Mouse (Mus musculus) forebrain, embryonic 15.5 days (tissue): ENCODE measurements around the gene Adig. TPM values are rescaled to one million over a fixed set of nuclear protein-coding genes. Genes with fewer than 3 reads are reported as not detected.

Experiments
- ATAC-seq: fragments of 200-750 bp; cut with Nextera tagmentation; replicated peaks from 2 replicates; pipeline ENCODE4 v1.8.0; 2017; ENCODE audit warnings: mild to moderate bottlenecking, moderate TSS enrichment, moderate library complexity
- H3K27ac ChIP-seq: fragments of 300-500 bp; sonication (generic); replicated peaks from 2 replicates; pipeline ENCODE4 v1.5.1; 2015; ENCODE audit warnings: mild to moderate bottlenecking, inconsistent platforms
- H3K27me3 ChIP-seq: fragments of 300-500 bp; sonication (generic); 2 replicates; pipeline ENCODE4 v1.6.1; 2015; ENCODE audit warnings: inconsistent platforms
- H3K36me3 ChIP-seq: fragments of 300-500 bp; sonication (generic); 2 replicates; pipeline ENCODE4 v1.6.1; 2015; ENCODE audit warnings: mild to moderate bottlenecking, inconsistent platforms
- H3K4me1 ChIP-seq: fragments of 300-500 bp; sonication (generic); 2 replicates; pipeline ENCODE4 v1.6.1; 2015; ENCODE audit warnings: inconsistent platforms
- H3K4me2 ChIP-seq: fragments of 300-500 bp; sonication (generic); replicated peaks from 2 replicates; pipeline ENCODE4 v1.6.1; 2015; ENCODE audit warnings: mild to moderate bottlenecking, inconsistent platforms
- H3K4me3 ChIP-seq: fragments of 300-500 bp; sonication (generic); 2 replicates; pipeline ENCODE4 v1.5.1; 2015; ENCODE audit warnings: mild to moderate bottlenecking, inconsistent platforms
- H3K9ac ChIP-seq: fragments of 300-500 bp; sonication (generic); replicated peaks from 2 replicates; pipeline ENCODE4 v1.6.1; 2015; ENCODE audit warnings: mild to moderate bottlenecking, inconsistent platforms
- H3K9me3 ChIP-seq: fragments of 300-500 bp; sonication (generic); 2 replicates; pipeline ENCODE4 v1.6.1; 2016; ENCODE audit warnings: inconsistent platforms
- WGBS: fragments of 180-500 bp; shearing (Covaris S2); methylation state at CpG from one replicate; pipeline ENCODE4 v1.1.7; 2015; ENCODE audit warnings: mixed read lengths; 5-methylcytosine and 5-hydroxymethylcytosine counted together
- polyA plus RNA-seq: library from polyadenylated mRNA; unstranded; fragments of >200 nt; fragmentation: Nextera tagmentation; extraction: Ambion mirVana; gene quantifications from 2 replicates; pipeline ENCODE4 v1.2.1, GENCODE M21; 2015

Adig gene
- polyA plus RNA-seq, 1 experiment from 2014 or later, result not detected

DNA sequence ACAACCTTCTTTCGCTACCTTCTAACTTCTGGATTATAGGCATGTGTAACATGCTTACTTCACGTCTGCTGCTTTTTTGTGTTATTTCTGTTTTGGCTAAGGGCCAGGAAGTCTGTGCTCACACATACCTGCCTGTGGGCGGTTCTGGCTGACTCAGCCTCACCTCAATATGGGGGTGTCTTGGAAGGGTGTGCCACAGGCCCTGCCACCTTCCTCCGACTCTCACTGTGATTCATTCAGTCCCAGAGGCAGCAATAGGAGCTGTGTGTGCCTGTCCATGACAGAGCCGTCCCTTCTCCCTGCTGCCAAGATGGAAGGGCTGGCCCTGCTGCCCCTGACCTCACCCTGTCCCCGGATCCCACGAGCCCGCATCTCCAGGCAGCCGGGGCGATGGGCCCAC lies 10.1 kb downstream of the Adig start, which contains the start of gene Arhgap40:
TSS of gene Arhgap40 (plus strand) at position 269 of the 400 bp plus-strand sequence.
- H3K27me3 ChIP-seq, result no peaks in the 10 kb centered on the region
- 87% methylated on average over 10 of the region's 10 CpGs for WGBS
- H3K27ac ChIP-seq, result no peak within 1 kb of the TSS
- no peaks in the 10 kb centered on the region for H3K4me1 ChIP-seq
- ATAC-seq, result no peak
- no peaks in the 10 kb centered on the region for H3K9me3 ChIP-seq
- no peak within 1 kb of the TSS for H3K4me3 ChIP-seq
- H3K36me3 ChIP-seq, result no peaks in the 10 kb centered on the region
- no peak within 1 kb of the TSS for H3K9ac ChIP-seq
- no peak within 1 kb of the TSS for H3K4me2 ChIP-seq

DNA sequence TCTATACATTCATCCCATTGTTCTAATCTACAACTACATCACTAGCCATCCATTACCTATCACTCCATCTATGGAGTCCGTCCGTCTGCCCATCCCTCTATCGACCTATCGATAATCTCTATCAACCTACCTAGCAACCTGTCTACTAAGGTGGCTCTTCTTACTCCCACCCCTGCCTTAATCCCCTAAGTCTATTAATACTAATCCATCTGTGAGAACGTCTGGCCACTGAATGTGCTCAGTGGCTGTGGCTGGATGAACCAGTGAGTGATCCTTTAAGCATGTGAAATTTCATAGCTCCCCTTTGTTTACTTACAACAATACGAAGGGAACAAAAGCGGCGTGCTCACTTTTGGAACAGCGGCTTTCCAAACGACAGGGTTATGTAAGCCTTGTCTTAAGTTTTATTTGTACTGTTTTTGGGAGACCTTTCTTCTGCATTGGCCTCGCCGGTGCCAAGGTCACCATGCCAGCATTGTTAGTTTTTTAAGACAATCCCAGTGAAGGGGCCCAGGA lies 11.5 kb downstream of the Adig start:
- no peak overlapping the region for H3K9ac ChIP-seq
- H3K4me3 ChIP-seq, result no peak overlapping the region
- no peak for ATAC-seq
- no peaks in the 10 kb centered on the region for H3K9me3 ChIP-seq
- H3K27me3 ChIP-seq, result no peaks in the 10 kb centered on the region
- no peak overlapping the region for H3K27ac ChIP-seq
- 70% methylated on average over 12 of the region's 12 CpGs for WGBS
- H3K4me2 ChIP-seq, result no peak overlapping the region
- H3K36me3 ChIP-seq, result no peaks in the 10 kb centered on the region
- H3K4me1 ChIP-seq, result no peaks in the 10 kb centered on the region

DNA sequence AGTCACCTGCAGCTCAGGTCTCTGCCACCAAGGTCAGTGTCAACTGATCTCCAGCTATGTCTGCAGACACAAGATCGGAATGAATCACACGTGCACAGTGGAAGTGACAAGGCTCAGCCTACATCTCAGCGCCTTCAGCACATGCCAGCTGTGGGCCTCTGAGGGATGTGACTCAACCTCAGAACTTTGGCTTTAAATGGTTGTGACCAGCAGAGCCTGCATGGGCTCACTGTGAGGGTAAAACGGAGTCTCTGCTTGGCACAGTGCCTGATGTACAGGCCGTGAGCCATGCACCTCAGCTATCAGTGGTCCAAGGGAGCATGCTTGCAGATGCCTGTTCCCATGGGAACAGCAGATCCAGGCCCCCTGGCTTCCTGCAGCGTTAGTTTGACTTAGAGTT lies 16.2 kb downstream of the Adig start:
- WGBS, result 59% methylated on average over 6 of the region's 6 CpGs
- H3K27ac ChIP-seq, result no peak overlapping the region
- H3K4me1 ChIP-seq, result peaks cover 3% of the 10 kb centered on the region
- no peaks in the 10 kb centered on the region for H3K9me3 ChIP-seq
- no peak for ATAC-seq
- no peak overlapping the region for H3K9ac ChIP-seq
- H3K4me2 ChIP-seq, result no peak overlapping the region
- no peaks in the 10 kb centered on the region for H3K36me3 ChIP-seq
- H3K27me3 ChIP-seq, result no peaks in the 10 kb centered on the region
- no peak overlapping the region for H3K4me3 ChIP-seq

DNA sequence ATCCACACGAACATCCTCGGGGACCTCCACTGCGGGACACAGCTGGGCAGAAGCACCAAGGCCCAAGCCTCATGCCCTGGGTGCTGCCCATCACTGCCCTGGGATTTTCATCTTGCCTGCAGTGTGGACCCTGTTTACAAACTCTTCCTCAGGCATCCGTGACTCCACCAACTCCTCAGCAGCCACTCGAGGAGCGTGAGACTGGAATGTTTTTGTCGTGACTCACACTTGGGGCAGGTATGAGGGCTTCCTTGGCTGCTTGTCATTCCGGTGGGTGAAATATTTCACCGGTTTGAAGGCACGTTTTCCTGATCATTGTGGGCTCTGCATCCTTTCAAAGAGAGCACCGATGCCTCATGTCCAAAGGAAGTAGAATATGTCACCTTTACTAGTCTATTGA lies 16.7 kb downstream of the Adig start:
- Histone ChIP-seq H3K27ac (no peak overlapping the region), H3K4me2 (no peak overlapping the region), H3K9ac (no peak overlapping the region), H3K4me1 (peaks cover 7% of the 10 kb centered on the region), H3K27me3 (no peaks in the 10 kb centered on the region), H3K9me3 (no peaks in the 10 kb centered on the region), H3K36me3 (no peaks in the 10 kb centered on the region), H3K4me3 (no peak overlapping the region)
- 81% methylated on average over 11 of the region's 11 CpGs for WGBS
- no peak for ATAC-seq

DNA sequence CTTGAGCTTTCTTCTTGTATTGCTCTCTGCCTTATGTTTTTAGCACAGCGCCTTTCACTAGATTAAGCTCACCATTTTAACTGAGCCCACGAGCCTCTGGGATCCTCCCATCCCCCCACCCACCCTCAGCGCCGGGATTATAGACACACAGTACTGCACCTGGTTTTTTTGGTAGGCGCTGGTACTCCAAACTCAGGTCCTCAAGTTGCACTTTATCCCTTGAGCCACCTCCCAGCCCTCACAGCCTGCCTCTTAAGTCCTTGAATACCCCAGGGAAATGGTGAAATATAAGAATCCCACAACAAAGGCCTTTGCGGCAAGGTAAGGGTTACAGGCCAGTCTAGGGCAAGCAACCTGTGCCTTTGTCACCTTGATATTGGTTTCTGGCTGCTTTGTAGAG lies 17.4 kb downstream of the Adig start:
- Histone ChIP-seq H3K4me1 (peaks cover 14% of the 10 kb centered on the region), H3K27ac (no peak overlapping the region), H3K9ac (no peak overlapping the region), H3K27me3 (no peaks in the 10 kb centered on the region), H3K4me2 (no peak overlapping the region), H3K36me3 (no peaks in the 10 kb centered on the region), H3K9me3 (no peaks in the 10 kb centered on the region), H3K4me3 (no peak overlapping the region)
- no peak for ATAC-seq
- 75% methylated on average over 6 of the region's 6 CpGs for WGBS

DNA sequence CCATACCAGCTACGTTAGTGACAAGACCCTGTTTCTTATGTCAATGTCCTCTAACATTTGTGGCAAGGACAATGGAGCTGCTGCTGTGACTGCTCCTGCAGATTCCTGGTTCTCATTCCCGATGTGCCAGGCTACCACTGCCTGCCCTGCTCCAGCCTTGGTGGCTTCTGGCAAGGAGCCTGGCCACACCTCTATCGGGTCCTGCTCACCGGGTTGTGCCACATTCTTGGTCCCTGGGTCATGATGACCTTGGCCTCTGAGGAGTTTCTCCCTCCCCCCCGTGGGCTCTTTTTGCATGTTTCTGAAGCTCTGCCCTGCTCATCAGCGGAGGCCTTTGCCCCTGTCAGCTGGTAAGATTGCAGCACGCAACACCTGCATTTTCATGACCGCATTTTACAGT lies 20.6 kb downstream of the Adig start:
- no peak overlapping the region for H3K9ac ChIP-seq
- no peak overlapping the region for H3K4me3 ChIP-seq
- H3K9me3 ChIP-seq, result no peaks in the 10 kb centered on the region
- H3K27ac ChIP-seq, result no peak overlapping the region
- H3K4me1 ChIP-seq, result peaks cover 18% of the 10 kb centered on the region
- 76% methylated on average over 8 of the region's 8 CpGs for WGBS
- H3K36me3 ChIP-seq, result no peaks in the 10 kb centered on the region
- H3K4me2 ChIP-seq, result no peak overlapping the region
- H3K27me3 ChIP-seq, result no peaks in the 10 kb centered on the region
- ATAC-seq, result no peak

DNA sequence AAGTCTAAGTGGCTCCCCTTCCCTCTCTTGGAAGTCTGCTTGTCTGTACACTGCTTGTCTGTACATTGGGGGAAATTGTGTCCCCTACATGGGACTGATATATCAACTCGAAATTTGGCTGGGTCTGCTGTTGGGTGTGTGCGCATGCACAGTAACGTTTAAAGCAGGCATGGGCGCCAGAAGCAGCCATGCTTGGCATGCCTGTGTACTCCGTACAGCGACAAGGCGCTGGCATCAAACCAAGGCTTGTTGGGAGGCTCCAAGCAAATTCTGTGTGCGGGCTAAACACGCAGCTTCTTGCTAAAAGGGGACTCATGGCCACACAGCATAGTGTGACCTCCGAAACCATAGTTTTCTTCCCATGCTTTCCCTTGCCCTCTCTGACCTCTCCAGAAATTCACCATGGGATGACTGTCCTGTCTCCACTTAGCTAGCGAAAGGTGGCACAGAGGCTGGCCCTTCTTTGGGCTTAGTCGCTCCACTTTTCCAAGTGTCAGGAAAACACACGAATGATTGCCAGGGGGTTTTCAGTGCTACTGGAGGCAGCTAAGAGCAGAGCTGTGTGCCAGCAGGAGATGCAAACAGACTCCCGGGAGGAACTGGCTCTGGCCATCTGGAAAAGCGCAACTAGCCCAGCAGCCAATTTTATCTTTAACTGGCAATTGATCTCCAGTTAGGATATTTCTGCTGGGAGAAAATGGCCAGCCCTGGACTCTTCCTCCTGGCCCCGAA lies 21.9 kb downstream of the Adig start:
- H3K27ac ChIP-seq, result peak overlapping the region; percentile 75
- no peak overlapping the region for H3K4me3 ChIP-seq
- H3K4me1 ChIP-seq, result peaks cover 18% of the 10 kb centered on the region
- no peaks in the 10 kb centered on the region for H3K36me3 ChIP-seq
- H3K4me2 ChIP-seq, result peak overlapping the region; percentile 10
- peak; percentile 80; the same call in 1 of the 2 replicates for ATAC-seq
- H3K9ac ChIP-seq, result no peak overlapping the region
- WGBS, result 61% methylated on average over 16 of the region's 16 CpGs
- H3K9me3 ChIP-seq, result no peaks in the 10 kb centered on the region
- H3K27me3 ChIP-seq, result no peaks in the 10 kb centered on the region

DNA sequence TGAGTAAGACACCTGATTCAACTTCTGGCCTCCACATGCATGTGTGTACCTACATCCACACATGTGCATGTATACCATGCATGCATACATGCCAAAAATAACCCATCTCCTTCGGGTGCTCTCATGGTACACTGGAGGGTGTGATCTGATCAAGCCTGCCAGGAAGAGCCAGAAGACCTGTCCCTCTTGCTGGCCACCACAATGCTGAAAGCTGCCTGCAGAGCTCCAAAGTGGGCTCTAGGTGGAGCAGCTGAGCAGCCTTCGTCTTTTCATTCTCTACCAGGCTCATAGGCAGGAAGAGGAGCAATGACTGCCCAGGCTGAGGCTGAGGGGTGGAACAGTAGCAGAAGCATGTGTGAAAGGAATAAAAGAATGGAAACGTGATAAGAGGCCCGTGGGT lies 31.7 kb downstream of the Adig start:
- H3K27ac ChIP-seq, result no peak overlapping the region
- no peaks in the 10 kb centered on the region for H3K9me3 ChIP-seq
- H3K4me1 ChIP-seq, result no peaks in the 10 kb centered on the region
- 3% methylated on average over 4 of the region's 4 CpGs for WGBS
- H3K4me3 ChIP-seq, result no peak overlapping the region
- no peaks in the 10 kb centered on the region for H3K36me3 ChIP-seq
- no peak overlapping the region for H3K9ac ChIP-seq
- no peak overlapping the region for H3K4me2 ChIP-seq
- ATAC-seq, result peak; percentile 53
- no peaks in the 10 kb centered on the region for H3K27me3 ChIP-seq

DNA sequence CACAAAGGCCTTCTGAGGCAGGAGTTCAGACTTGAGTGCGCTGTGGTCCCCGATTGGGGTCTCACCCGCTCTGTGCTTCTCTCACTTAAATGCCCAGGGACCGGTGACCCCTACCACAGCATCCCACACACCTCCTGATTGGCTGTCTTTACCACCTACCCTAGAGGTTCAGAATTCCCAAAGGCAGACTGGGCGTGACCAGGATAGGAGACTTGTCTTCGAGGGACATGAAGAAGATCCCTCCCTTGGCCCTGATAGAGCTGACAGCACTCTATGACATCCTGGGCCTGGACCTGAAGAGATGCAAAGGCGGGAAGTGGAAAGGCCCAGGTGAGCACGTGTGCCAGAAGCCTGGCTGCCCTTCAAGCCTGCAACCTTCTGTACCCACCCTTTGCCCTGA lies 32.1 kb downstream of the Adig start:
- no peak overlapping the region for H3K27ac ChIP-seq
- 80% methylated on average over 8 of the region's 8 CpGs for whole genome bisulfite sequencing
- peak; percentile 41; the same call in 1 of the 2 replicates for ATAC-seq
- H3K9ac ChIP-seq, result no peak overlapping the region
- H3K27me3 ChIP-seq, result no peaks in the 10 kb centered on the region
- H3K9me3 ChIP-seq, result no peaks in the 10 kb centered on the region
- H3K4me3 ChIP-seq, result no peak overlapping the region
- H3K4me2 ChIP-seq, result no peak overlapping the region
- H3K4me1 ChIP-seq, result peaks cover 4% of the 10 kb centered on the region; the same call in 1 of the 2 replicates
- no peaks in the 10 kb centered on the region for H3K36me3 ChIP-seq

DNA sequence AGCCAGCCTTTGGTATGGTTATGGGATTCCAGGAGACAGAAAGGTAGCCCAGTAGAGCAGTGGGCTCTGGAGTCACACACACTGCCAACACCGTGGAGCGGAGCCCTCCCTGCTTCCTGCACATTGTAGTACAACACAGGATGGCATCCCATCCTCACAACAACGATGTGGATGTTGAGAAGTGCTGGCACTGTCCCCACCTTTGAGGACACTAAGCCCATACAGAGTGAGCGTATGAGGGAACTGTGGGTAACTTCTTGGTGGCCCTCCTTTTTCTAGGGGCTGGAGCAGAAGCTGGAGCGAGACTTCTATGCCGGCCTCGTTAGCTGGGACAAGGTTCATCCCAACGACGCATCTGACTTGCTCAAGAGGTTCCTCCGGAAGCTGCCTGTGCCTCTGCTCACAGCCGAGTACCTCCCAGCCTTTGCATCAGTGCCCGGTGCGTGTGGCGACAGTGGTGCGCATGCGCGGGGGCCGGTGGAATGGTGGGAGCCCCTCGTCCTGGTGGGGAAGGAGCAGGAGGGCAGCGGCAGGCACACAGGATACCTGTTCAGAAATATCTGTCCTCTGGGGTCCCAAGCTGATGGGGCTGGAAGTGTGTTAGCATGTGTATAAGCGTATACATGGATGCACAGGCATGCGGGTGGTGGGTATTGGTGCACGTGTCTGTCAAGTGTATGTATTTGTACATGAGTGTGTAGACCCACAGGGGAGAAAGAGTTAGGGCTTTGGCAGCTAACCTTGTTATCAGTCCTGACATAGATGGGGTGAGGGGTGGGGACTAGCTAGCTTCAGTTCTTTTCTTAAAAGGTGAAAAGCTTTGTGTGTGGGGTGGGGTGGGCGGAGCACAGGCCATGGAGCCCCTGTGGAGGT lies 37.3 kb downstream of the Adig start:
- Histone ChIP-seq H3K4me1 (peaks cover 8% of the 10 kb centered on the region; the same call in 1 of the 2 replicates), H3K9me3 (no peaks in the 10 kb centered on the region), H3K27ac (no peak overlapping the region), H3K36me3 (no peaks in the 10 kb centered on the region), H3K27me3 (no peaks in the 10 kb centered on the region), H3K9ac (peak overlapping the region; percentile 24; the same call in 1 of the 2 replicates), H3K4me3 (peak overlapping the region; percentile 21), H3K4me2 (peak overlapping the region; percentile 43)
- 52% methylated on average over 24 of the region's 24 CpGs for WGBS
- ATAC-seq, result 0 out of 2 replicates have a peak, but pooled peaks have one; percentile 23

DNA sequence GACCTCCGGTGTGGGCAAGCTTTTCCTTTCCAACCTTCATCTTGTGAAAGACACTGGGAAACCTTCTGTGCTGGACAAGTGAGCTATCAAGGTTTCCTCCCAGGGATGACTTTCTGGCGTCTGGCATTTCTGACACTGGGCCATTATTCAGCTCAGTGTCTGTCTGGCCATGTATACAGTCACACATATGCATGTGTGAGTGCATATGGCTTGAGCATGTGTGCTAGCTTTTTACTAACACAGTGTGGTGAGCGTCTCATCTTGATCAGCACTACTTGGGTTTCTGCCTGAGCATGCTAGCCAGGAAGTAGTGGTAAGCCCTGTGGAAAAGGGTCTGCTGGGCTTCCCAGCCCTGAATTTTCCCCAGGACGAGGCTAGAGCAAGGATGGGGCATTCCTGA lies 38.9 kb downstream of the Adig start:
- H3K4me2 ChIP-seq, result no peak overlapping the region
- no peak; the same call in 1 of the 2 replicates for ATAC-seq
- H3K9ac ChIP-seq, result no peak overlapping the region
- peaks cover 8% of the 10 kb centered on the region; the same call in 1 of the 2 replicates for H3K4me1 ChIP-seq
- H3K9me3 ChIP-seq, result no peaks in the 10 kb centered on the region
- H3K4me3 ChIP-seq, result no peak overlapping the region
- H3K27me3 ChIP-seq, result no peaks in the 10 kb centered on the region
- H3K36me3 ChIP-seq, result no peaks in the 10 kb centered on the region
- no peak overlapping the region for H3K27ac ChIP-seq
- WGBS, result 39% methylated on average over 4 of the region's 4 CpGs

DNA sequence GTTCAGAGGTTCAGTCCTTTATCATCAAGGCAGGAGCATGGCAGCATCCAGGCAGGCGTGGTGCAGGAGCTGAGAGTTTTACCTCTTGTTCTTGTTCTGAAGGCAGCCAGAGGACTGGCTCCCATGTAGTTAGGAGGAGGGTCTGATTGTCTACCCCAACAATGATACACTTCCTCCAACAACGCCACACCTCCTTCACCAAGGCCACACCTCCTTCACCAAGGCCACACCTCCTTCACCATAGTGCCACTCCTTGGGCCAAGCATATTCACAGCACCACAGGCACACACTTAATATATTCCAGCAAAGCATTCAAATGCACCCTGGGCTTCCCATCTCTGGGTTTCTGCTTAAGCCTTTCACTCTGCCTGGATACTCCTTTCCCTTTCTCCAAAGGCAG lies 42.9 kb downstream of the Adig start:
- Histone ChIP-seq H3K27me3 (no peaks in the 10 kb centered on the region), H3K27ac (no peak overlapping the region), H3K4me1 (peaks cover 5% of the 10 kb centered on the region; the same call in 1 of the 2 replicates), H3K9me3 (no peaks in the 10 kb centered on the region), H3K9ac (no peak overlapping the region), H3K4me3 (no peak overlapping the region), H3K4me2 (no peak overlapping the region), H3K36me3 (no peaks in the 10 kb centered on the region)
- 76% methylated on average over 2 of the region's 2 CpGs for WGBS
- ATAC-seq, result no peak
